Mouse (Mus musculus) spleen, postnatal 4 days (tissue): ENCODE data around the gene Ntng1.
"Not testable (repeated sequence)": the region's sequence is repeated elsewhere in the genome, so short reads cannot be mapped to it uniquely, and the experiment has no call there.

Experiments
- DNase-seq, 2 experiments: peaks; one replicate each; pipeline ENCODE4 v3.0.0; 2022; ENCODE audit warnings: low spot score in 2 of 2

The Ntng1 gene

DNA sequence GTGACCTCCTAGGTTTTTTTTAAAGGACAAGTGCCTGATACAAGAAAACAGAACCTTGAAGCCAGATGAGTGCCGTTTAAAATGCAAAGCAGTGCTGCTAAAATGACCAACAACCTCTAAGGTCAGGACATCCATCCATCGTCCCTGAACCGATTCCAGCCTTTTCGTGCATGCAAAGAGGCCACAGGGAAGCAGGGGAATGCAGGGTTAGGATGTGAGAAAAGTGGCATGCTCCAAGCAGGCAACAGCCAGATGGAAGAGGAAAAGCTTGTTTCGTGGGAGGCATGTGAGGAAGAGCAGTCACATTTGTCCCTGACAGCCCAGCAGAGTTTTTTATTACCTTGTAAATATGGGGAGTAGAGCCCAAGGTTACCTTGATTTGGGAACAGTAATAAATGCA, 360.6 kb downstream of the Ntng1 start:
- no peak for DNase-seq

DNA sequence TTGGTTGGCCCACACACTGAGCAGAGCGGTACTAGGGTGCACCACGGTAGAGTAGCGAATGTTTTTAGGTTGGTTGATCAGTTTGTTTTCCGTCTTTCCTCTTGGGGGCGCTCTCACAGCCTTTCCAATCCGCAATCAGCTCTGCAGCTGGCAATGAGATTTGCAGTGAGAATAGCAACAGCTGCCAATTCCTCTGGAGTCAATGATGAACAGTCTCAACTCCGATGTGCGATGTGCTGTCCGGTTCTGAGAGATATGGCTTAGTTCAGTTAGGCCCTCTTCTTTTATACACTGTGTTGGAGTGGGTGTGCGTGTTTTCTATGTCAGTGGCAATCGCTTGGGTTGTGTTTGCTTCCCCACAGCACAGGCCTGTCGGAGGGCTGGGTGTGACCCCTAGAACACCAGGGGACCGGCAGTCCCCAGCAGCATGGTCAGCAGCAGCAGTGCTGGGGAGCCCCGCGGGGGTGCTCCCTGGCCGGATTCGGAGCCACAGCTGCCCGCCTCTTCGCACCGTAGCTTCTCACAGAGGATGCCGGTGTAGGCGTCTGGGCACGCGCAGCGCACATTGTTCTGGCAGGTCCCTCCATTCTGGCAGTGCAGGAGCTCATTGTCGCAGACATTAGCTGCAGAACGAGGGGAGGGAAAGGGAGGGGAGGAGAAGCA, 361.4 kb downstream of the Ntng1 start:
- DNase-seq: no peak

DNA sequence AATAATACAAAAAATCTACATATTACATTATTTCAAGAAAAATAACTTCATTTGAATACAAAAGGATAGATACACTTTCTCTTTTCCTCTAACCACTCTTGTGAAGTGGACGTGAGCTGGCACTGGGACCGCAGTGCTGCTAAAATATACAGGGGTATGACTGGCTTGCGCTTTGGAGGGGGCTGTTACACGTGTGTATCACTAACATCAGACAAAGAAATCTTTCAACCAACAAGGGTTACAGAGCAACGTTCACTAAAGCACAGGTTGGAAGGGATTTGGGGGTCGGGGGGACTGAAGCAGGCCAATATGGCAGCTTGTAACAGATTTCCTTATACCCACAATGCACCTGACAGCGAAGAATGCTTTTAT, 361.9 kb downstream of the Ntng1 start:
- DNase-seq: no peak

DNA sequence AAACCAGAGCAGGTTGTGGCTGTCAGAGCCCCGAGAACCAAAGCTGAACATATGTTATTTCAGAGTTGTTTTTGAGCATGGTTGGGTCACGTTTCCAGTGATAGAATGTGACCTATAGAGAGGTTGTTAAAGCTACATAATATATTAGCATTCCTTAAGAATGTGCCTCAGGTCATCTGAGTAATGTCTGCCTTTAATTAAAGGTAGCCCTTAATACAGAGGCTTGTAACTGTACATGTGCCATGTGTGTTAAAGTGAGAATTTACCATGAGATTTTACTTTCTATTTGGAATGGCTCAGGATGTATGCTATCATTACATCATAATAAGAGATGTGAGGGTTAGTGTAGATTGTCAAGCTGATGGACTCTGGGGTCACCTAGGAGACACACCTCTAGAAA, 368.6 kb downstream of the Ntng1 start:
- DNase-seq: no peak

DNA sequence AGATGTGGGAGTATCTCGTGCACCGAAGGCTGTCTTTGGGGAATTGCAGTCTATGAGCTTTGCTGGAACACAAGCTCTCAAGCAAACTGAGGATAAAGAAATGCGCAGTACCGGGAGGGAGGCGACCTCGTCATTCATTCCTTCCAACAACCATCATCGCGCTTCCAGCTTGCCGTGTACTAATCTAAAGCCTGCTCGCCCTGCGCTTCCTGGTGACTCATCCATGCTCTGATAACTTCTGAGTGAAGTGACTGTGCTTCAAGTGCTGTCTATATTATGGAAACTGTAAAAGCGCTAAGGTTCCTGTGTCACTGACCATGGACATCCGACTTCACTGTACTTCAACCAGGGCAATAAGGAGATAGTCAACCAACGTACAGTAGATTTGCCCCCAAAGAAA, 371.7 kb downstream of the Ntng1 start:
- DNase-seq: no peak

DNA sequence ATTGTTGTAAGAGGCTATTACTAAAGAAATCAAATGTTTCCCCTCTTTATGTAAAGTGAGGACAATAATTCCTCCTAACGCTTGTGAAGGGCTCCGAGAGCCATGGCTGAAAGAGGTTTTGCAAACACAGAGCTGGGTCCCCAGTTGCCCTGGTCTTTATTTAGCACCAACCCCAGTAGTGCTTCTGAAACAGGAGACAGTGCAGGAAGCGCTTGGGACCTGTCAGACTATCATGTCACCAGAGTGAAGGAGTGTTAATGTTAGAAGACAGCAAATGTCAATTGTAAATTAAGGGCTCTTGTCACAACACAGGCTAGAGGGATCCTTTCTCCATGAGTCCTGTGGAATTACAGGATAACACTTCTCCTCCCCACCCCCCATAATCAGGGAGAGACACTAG, 376.9 kb downstream of the Ntng1 start:
- DNase-seq: no peak

DNA sequence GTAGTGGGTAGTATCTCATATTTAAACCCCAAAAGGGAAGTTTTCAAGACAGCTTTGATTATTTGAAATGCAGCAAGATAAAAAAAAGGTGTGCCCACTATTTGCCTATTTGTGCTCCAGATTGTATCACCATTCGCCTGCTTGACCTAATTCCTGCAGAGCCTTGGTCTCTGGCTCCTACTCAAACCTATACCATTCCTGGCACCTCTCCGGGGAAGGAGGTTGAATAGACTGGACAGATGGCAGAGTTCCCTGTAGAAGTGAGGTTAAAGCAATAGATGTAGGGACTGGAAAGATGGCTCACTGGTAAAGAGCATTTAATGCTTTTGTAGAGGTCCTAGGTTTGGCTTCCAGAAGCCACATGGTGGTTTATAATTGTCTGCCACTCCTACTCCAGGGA, 378.2 kb downstream of the Ntng1 start:
- DNase-seq: no peak

DNA sequence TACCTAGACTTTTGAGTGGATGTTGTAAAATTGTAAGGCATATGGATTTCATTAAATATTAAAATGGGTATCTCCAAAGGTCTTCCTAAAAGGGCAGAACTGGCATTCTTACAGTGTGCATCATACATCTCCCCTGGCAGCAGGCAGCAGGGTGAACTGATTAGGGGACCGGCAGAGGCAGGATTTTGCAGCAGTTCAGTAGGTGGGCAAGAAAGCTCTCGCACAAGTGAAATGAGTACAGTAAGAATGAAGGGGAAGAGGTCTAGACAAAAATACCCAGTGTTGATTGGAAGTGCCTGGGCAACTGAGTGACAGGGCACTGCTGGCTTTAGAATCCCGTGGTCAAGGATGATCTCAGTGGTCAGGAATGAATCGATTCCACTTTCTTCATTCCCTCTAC, 378.7 kb downstream of the Ntng1 start:
- no peak for DNase-seq

DNA sequence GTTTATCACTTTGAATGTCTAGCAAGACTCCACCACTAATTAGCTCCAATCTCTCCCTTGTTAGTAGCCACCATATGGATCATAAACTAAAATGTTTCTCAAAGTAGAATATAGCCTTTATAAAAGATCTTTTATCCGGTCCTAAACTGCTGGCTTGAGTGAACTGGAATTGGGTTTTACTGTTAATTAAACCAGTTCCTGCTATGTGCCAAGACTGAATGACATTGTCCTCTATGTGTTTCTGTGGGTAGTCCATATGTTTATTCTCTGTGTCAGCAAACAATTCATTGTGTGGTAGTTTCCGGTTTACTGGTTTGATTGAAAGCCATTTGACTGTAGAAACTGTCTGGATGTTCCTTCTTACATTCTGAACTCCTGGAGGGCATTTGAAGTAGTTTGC, 387.4 kb downstream of the Ntng1 start:
- no peak for DNase-seq

DNA sequence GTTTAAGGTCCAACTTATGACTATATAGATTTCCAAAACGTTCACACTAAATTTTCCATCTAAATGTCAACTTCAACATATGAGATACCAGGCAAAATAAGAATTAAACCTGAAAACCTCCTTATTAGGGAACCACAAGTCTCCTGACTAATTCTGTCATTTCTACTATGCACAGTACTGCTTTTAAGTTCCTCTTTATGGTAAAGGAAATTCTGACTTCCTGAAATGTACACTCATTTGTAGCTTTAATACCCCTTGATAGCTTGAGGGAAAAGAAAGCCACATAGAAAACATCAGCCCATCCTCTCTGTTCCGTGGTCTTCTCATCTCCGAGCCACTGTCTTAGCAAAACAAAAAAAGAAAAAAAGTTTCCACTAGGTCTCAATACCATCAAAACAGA, 396.2 kb downstream of the Ntng1 start:
- not testable (repeated sequence) for DNase-seq

DNA sequence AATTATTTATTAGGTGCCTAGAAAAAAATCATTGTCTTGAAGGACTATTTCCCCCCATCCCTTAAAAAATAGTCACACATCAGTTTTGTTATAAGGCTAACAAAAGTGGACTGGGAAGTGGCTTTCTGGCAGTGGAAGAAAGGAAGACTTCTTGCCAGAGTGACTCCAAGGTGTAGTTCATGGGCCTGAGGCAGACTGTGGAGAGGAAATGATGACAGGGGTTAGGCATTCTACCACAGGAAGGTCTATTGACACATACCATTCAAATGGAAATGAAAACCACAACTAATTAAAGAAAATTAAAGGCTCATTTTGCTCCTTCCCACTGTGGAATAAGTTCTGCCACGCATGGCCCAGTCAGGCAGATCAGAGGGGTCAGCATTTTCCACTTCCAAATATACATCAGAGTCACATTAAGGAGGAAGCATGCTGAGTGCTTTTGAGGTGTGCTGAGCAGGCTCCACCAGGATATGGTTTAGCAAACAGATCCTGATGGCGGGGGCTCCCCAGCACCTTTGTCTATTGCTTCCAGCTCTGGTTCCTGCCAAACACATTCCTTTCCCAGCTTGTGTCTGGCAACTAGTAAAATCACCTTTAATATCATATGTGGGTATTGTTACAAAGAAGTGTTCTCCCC, 403.2 kb downstream of the Ntng1 start:
- peak in 1 of 2 experiments; percentile 36 for DNase-seq

DNA sequence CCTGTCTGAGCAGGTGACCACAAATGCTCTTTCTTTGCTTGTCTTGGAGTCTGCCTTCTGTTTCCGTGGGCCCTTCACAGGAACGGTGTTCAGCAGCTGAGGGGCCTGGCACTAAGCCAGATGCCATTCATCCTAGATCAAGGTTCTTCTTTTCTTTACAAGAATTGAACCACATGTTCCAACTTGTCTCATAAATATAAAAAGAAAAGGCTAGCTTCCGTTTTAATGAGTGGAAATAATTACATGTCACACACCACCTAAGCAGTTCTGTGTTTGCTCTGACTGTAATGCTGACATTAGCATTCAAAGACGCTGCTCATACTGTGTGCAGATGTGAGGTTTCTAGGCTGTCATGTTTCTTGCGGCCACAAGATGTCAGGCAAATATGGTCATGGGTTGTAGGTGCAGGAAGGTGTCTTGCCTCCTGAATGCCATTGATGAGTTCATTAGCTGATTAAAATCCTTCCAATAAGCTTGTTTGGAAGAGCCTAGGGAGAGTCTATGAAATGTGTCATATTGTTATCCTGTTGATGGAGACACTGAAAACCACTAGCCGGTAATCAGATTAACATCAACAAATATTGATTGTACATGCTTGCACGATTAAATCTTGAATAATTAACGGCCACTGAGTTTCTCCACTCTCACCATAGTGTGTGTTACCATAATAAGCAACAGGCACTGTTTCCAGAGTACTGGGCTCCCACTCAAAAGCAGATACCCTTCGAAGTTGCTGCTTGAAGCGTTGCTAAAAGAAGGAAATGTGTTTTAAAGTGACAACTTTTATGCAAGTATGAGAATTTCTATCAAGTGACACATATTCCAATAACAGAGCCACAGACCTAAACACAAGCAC, 411.3 kb downstream of the Ntng1 start:
- peak in 1 of 2 experiments; percentile 25 for DNase-seq

DNA sequence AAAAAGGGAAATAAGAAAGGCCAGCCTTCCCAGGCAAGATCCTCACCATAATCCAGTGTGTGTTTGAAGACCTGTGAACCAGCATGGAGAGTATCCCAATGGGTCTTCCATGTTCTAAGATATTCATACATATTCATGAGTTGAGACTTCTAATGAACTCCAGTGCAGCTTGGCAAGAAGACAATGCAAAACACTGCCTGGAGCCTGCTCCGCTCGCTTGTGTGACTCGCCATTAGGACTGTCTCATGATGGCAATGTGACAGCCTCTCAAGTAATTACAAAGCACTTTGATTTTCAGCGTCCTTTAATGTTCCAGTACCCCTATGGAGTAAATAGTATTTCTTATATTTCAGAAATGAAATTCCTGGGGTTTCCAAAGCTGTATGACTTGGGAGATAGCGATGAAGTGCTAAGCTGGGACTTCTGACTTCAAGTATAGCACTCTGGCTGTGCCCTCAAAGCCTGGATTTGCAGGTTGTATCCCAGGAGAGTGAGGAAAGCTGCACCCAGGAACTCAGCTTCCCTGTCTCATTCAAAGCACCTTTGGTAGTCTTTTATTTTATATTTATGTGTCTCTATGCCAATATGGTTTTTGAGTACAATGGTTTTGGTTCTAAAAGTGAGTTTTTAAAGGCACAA, 412.1 kb downstream of the Ntng1 start:
- DNase-seq: peak in 1 of 2 experiments; percentile 45
